Mouse (Mus musculus) lung, adult 2 months (tissue): ENCODE measurements at regions not wholly inside any gene's neighbourhood (a gene's known extent, or its start where the extent isn't known, plus 50 kb on each side); places are given as distances from the start of the nearest gene placed in this dataset.

Experiments
- CTCF ChIP-seq: fragments of 200-500 bp; IDR thresholded peaks from 2 replicates; pipeline ENCODE4 v1.5.1; 2011; ENCODE audit warnings: mild to moderate bottlenecking, low read length, control low read depth; ENCODE audit not compliant: insufficient read depth
- POLR2A ChIP-seq: fragments of 200-500 bp; IDR thresholded peaks from 2 replicates; pipeline ENCODE4 v1.6.1; 2011; ENCODE audit warnings: low read depth, mild to moderate bottlenecking, control low read depth, low read length, borderline replicate concordance; ENCODE audit errors: extremely low read depth

DNA sequence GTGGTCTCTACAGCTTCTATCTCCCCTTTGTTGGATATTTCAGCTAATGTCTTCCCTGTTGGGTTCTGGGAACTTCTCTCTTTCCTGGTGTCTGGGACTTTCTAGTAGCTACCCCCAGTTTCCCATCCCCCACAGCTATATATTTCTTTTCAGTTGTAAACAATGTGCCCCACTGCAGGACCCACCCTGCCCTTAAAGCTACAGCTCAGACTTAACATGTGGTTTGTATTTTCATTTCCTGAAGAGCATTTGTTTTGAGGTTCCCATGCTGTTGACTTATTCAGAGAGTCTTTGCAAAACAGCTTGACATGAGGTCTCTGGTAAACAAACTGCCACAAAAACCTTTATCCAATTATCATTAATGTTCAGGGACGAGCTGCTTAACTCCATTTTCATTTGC, 136.9 kb downstream of the Ube2e3 start:
- TF ChIP-seq CTCF (no peak), POLR2A (no peak)
